Mouse (Mus musculus) heart, postnatal 10 days (tissue): ENCODE measurements around the gene Itpkb. TPM values are rescaled to one million over a fixed set of nuclear protein-coding genes. Genes with fewer than 3 reads are reported as not detected.
A peak's percentile ranks its signal among the peaks of the same experiment; 100 is the strongest.
"Not testable (repeated sequence)": the region's sequence is repeated elsewhere in the genome, so short reads cannot be mapped to it uniquely, and the experiment has no call there.

Source experiments
- DNase-seq, 2 experiments: peaks; one replicate each; pipeline ENCODE4 v3.0.0; 2021
- intact Hi-C: fragments of 180-260 bp; cut with DNase I; formaldehyde crosslinking; loops from one replicate; pipeline ENCODE4 v1.15.1; 2025
- total RNA-seq, 2 experiments: library from RNA; stranded (reverse); gene quantifications; 2 replicates each; pipeline ENCODE4 v1.2.3; 2021

Itpkb gene
- total RNA-seq, 2 experiments from 2014 or later: 81.4 to 93.6 TPM

DNA sequence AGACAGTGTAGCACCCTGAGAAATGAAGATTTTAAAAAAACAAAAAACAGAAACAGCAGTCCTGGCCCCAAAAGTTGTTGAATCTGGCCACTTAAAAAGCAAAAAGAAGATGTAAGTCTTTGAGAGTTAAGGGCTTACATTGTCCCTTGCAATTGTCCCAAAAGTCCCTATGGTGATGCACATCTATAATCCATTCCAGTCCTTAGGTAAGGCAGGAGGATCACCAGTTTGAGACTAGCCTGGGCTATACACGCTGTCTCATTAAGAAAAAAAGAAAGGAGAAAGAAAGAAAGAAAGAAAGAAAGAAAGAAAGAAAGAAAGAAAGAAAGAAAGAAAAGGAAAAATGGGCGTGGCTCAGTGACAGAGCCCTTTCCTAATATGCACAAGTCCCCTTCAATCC lies 34.4 kb downstream of the Itpkb start:
- DNase-seq: no peak
- intact Hi-C loops: loop anchor here (2.0 kb wide), 1 partner anchor 32 kb away; no protein-coding TSS in a partner anchor

DNA sequence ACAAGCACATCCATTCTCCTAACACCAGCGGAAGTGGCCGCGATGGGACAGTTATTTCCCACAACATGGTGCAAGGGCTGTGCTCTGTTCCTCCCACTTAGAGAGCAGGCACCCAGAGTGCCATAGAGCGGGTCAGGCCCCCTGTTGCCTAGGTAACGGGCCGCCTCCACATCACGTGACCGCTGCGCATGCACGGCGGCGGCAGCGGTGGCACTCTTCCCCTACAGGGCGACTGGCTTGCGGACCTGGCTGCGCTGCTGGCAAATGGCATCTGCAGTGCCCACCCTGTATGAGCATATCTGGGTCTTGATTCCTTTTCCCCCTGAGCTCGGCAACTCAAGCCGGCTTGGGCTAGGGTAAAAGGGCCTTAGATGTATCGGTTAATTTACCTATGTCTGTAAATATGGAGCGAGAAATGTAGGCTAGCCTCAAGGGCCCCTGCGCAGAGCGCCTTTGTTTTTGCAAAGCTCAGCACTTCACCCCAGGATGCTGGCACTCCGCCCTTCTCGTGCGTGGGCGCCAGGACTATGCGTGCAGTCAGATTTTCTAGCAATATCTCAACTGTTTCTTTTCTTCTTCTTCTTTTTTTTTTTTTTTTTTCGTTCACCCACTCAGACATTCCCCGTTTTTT lies 35.0 kb downstream of the Itpkb start:
- peak; percentile 93 to 94 for DNase-seq
- intact Hi-C loops: loop anchor here (2.0 kb wide), 1 partner anchor 32 kb away; no protein-coding TSS in a partner anchor

DNA sequence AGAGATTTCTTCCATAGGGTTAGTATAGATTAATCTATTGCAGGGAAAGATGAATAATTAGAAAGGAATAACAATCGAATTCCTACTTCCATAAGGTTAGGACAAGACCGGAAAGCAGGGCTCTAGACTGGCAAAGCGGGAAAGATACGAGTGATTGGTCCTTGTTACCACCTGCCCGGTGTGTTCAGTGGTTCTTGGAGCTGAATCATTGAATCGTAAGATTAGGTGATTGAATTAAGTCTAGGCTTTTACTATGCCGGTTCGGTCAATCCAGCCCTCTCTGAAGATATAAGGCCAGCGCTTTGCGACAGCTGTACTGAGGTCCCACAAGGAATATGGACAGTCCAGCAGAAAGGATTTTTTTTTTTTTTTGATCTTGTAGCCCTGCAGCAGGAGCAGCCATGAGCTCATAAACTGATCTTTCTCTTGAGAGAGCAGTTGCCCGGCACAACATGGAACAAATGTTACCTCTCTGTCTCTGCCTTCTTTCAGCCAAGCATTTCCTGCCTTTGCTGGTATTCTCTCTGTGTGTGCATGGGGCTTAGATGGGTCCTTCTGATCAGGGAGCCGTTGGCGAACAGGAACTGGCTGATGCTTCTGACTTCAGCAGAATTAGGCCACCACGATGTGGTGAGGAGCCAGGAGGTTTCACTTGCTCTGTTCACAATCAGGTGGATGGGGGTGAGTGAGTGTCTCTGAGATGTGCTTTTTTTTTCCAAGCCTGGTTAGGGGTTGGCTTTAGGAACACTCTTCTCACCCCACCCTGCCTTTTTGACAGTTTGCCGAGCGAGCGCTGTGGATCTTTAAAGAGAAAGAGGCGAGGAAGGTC lies 35.9 kb downstream of the Itpkb start:
- intact Hi-C loops: loop anchor here (2.0 kb wide), 1 partner anchor 33 kb away; no protein-coding TSS in a partner anchor
- no peak for DNase-seq

DNA sequence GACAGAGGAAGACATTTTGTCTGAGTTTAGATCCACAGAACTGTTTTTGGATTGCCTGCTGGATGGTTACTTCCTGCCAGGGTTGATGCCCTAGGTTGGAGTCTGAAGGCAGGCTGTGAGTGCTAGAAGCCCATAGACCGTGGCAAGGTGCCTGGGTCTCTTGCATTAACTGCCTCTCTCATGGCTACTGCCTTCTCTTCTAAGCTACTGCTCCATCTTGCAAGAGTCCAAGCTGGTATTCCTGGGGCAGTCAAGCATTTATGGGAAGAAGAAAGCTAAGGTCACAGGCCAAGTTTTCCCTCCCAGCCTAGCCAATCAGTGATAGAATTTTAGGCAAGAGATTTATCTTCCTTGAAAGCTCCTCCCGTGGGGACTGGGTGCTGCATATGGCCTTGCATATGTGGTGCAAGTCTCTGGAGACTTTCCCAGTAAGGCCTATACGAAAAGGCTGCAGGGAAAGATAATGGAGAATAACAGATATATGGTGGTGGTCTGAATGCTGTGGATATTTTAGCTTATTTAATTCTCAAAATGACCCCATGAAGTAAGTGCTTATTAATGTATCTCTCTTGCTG lies 36.8 kb downstream of the Itpkb start:
- intact Hi-C loops: no loop called here
- no peak for DNase-seq

DNA sequence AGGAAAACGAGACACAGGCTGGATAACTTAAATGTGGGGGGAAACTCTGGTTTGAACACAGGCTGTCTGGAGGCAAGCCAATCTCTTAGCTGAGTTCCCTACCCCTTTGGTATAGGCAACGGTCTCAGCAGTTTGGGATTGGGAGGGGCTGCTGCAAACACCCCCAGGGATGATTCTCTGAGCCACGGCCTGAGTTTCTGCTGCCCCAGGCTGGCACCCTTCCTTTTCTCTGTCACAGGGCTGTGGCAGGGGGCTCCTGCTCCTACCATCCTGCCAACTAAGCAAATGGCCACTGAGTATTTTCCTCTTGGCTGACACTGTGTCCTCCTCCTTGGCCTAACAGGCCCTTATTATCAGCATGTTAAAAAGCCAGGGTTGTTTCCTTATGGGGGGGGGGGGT lies 37.3 kb downstream of the Itpkb start:
- no peak for DNase-seq
- intact Hi-C loops: no loop called here

DNA sequence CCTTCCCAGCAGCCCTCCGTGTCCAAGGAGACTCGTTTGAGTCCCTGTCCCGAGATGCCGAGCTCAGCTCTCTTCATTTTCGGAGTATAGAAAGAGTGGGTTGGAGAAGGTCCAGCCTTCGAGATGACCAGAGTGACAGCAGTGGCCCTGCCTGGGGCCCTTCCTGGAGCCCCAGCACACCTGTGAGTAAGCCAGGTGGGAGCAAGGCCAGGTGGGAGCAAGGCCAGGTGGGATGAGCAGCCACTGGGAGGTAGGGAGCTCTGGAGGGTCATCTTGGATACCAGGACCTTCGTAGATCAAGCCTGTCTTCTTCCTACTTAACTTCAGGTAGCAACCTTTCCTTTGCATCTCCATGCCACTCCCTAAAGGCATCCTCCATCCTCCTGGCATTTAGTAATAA lies 37.8 kb downstream of the Itpkb start:
- DNase-seq: no peak
- intact Hi-C loops: no loop called here

DNA sequence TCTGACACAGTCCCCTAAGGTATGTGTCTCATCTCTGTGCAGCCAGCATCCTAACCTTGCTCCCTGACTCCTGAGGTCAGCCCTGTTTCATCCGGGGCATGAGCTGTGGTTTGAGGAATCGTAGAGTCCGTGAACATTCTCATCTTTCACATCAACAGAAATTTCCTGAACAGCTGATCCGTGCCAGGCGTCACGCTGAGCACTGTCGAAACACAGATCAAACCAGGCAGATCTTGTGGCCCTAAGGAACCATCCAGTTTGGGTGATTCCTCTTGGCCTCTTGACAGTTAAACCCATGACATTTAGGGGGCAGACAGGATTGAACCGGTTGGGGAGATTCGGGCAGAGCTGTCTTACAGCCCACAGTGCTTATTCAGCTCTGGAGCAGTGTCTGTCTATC lies 38.4 kb downstream of the Itpkb start:
- DNase-seq: no peak
- intact Hi-C loops: no loop called here

DNA sequence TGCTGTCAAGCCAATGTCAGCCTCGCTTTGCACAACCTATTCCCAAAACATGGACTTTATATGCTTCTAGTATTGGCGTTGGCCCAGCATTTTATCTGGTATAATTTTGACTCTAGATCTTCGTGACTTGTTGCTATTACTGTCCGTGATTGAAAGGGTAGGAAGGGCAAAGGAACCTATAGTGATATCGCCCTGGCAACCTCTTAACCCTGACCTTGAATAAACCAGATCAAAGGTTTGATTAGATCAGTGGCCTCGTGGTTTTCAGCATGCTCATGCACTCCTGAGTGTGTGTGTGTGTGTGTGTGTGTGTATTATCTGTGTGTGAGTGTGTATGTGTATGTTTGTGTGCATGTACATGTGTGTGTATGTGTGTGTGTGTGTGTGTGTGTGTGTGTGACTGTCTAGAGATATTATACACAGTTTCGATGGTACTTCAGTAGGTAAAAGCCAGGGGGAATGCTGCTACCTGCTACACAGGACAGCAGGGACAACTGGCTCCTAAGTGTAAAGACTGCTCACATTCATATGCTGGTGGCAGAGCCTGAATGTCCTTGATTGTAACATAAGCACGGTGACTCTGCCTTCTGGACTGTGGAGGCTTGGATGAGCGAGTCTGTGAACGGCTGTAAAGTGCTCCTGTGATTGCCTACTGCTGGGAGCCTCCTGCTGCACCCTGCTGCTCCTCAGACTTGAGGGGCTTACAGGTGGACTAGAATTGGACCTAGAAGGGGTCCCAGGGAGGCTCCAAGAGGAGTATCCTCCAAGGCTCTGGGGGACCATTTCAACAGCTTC lies 40.8 kb downstream of the Itpkb start:
- intact Hi-C loops: no loop called here
- no peak for DNase-seq

DNA sequence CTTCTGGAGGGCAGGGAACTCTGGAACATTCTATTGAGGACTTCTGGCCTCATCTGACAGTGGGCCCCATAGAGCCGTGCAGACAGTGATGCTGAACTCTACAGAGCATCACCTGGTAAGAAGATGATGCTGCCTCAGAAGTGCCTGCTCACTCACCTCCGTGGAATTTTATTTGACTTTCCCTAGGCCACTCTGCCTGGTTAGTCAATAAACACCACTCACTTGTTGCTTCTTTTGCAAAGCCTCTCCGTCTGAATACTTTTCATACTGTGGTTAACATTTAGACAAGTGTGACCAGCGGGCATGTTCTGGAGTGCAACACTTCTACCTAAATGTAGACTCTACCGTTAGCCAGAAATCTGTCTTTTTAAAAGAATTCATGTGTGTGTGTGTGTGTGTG lies 42.0 kb downstream of the Itpkb start:
- DNase-seq, intact Hi-C loops: not testable (repeated sequence)

DNA sequence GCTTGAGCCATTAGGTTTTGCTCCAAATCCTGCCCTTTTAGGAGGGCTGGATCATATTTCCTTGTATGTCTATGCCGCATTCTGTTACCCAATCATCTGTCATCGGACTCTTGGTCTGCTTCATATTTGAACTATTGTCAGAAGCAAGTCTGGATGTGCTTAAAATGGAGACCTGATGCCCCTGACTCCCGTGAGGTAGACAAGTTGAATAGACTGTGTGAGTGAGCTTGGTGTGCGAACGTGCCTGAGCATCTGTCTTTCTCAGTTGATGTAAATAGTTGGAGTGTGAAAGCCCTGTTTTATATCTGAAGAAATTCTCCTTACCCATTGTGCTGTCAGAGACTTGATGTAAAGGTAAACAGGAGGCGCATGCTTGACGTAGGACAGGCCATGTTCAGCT lies 46.3 kb downstream of the Itpkb start:
- intact Hi-C loops: no loop called here
- DNase-seq: no peak

DNA sequence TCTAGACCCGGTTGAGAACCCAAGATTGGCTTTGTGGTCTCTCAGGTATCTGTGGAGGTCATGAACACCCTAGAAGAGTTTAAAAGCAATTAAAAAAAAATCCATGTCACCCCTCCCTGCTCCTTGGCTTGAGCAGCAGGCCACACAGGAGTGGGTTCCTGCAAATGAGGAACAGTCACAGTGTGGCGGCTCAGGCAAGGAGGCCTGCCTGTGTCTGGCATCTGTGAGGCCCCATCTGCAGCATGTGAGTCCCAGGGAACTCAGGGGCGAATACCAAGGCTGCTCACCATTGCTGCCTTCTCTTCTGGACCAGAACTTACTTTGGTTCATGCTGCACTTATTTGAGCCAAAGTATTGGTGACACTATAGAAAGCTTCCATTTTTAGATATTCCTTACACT lies 49.3 kb downstream of the Itpkb start:
- no peak for DNase-seq
- intact Hi-C loops: no loop called here

DNA sequence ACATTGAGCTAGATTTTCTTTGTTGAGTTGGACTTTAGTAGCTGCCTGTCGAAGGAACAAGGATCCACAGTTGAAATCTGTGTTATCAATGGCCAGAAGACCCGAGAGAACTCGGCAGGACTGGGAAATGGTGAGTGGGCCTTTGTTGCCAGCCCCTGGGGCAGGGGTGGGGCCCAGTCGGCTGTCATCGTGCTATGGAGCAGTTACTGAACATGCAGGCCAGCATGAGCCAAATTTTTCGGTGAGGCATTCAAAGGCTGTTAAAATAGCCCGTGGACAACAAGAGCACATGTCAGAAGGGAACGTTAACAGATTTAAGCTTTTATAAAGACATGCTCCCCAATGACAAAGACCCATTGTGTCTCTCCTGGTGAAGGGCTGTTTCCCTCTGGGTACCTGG lies 52.1 kb downstream of the Itpkb start:
- peak in 1 of 2 experiments; percentile 58 for DNase-seq
- intact Hi-C loops: no loop called here

DNA sequence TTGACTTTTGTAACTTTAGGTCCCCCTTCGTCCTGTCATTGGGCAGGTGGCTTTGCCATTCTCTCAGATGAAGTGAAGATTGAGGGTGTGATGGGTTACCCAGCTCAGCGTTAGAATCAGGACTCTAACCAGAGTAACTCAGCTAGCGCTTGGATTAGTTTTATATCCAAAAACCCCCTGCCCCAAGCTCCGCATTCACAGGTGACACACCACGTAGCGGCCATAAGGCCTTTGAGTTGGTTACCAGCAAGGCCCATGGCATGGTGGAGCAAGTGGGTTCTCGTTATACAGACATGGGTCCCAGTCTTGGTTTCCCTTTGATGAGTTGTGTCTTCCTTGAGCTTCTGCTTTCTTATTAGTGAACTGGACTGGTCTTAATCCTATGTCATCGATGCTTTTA lies 53.6 kb downstream of the Itpkb start:
- no peak for DNase-seq
- intact Hi-C loops: no loop called here

DNA sequence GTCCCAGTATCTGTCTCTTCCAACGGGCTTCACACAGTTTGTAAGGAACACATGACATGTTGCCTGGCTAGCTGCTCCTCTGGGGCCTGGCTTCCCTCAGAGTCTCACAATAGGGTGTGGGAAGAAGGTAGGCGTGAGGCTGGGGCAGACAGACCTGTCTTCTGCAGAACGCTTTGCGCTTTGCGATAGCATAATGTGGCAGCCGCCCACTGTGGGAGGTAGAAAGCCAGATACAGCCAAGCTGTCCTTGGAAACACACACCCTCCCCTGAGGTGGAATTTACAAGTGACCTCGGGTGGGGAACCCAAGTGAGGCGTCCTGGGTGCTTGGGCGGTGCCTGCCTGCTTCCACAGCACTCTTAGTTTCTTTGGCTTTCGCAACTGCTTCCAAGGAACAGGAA lies 54.2 kb downstream of the Itpkb start:
- DNase-seq: no peak
- intact Hi-C loops: no loop called here

DNA sequence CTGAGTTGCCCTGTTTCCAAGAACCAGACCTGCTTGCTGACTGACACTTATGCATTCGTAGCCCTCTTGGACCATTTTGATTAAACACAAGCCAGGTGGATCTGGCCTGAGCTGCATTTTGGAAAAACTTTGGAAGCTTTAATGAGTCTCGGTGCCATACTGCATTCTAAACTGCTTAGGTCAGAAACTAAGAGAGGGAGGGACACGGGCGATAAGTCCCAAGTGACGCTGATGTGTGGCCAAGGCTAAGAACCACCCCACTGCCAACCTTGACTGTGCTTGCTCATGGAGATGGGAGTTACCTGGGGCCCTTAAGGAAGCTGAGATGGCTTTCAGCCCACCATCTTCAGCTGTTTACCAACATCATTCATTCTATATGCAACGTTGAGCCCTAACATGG lies 55.0 kb downstream of the Itpkb start:
- peak in 1 of 2 experiments; percentile 49 for DNase-seq
- intact Hi-C loops: loop anchor here (5.0 kb wide), 1 partner anchor 53 kb away; the partner anchor contains the start of gene Itpkb

DNA sequence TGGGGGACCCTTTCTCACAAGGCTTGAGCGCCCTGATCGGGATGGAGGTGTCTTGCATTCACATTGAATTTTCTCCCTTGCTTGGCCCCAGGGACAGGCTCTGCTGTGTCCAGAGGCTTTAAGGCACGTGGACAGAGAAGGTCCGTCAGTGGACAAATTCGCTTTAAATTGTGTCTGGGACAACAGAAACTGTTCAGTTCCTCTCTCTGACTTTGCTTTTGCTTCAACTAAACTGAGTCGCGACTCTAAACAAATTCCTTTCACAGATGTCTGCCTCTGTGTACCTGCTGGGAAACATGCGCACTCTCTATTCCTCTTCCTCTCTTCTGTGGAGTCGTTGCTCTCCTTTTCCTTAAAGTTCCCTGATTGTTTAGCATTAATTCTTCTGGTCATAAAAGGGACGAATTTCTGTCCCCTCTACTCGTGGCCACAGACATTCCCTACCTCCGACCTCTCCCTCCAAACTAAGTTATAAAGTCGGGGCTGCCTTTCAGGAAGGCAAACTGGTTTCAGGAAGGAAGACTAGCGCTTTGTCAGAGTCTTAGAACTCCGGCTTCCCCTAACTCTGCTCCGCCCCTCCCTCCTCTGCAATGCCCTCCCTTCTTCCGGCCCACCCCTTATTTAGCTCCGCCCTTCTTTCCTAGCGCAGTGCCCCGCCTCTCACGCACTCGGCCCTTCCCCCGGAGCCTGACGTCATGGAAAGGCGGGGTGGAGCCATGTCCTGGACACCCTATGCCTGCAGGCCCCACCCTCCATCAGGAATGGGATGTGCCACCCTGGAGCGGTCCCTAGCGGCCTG lies 56.9 kb downstream of the Itpkb start:
- DNase-seq: peak; percentile 99
- intact Hi-C loops: loop anchor here (5.0 kb wide), 1 partner anchor 55 kb away; the partner anchor contains the start of gene Itpkb

DNA sequence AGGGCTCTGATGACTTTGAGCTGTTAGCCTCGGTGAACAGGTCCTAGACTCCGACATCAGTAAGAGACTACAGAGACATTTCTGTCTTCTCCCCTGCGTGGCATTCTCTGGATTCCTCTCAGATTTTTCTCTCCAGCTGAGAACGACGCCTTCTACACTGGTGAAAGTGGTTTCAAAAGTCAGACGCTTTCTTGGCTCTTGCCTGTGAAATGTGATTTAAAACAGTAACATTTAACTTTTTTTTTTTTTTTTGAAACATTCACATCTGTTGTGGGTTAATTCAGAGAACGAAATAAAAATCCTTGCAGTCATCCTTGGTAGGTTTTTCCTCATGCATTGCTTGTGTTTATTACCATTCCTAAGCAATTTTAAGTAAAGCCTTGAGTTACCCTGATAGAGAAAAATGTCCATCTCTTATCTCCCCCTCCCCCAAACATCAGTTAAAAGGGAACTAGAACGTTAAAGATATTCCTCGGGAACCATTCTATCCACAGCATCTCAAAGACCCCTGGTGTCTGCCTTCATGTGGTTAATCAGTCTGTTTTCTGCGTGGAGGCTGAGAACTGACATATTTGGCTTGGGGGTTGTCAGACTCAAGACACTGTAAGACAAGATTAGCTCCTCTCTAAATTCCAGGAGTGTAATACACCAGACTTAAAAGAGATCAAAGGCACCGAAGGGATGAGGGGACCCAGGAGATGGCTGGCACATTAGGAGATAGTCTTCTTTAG lies 57.6 kb downstream of the Itpkb start:
- no peak for DNase-seq
- intact Hi-C loops: loop anchor here (5.0 kb wide), 1 partner anchor 56 kb away; the partner anchor contains the start of gene Itpkb

DNA sequence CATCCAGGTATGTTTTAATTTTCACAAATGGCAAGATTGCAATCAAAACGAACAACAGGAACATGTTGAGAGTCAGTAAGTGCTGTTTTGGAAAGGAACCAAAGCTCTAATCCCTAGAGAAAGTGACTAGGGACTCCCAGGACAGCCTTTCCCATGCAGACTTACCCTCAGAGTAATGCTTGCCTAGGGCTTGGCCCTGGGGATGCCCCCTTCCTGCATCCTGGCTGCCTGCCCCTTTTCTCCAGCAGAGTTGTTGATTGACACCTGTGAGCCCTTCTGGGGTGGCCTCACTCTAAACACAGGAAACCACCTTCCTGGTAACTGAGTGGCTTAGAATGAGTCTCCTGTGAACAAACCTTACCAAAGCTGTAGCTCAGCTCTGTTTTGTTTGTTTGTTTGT lies 58.2 kb downstream of the Itpkb start:
- intact Hi-C loops: loop anchor here (5.0 kb wide), 1 partner anchor 56 kb away; the partner anchor contains the start of gene Itpkb

DNA sequence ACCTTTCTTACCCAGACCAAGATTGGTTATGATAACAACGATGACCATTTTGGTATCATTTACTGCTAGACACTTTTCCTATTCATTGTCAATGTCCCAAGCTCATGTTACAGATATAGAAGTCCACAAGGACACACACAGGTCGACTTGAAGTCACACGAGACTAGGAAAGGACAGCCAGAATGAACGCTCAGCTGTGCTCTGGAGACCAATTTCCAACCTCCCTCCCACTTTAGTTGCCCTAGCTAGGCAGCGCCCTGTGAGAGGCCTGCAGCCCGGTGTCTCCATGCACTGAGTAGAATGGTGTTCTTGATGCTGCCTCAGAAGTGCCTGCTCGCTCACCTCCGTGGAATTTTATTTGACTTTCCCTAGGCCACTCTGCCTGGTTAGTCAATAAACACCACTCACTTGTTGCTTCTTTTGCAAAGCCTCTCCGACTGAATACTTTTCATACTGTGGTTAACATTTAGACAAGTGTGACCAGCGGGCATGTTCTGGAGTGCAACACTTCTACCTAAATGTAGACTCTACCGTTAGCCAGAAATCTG lies 59.0 kb downstream of the Itpkb start:
- intact Hi-C loops: loop anchor here (5.0 kb wide), 1 partner anchor 57 kb away; the partner anchor contains the start of gene Itpkb
- not testable (repeated sequence) for DNase-seq

More for the DNA sequence above, 58.2 kb downstream of the Itpkb start:
- peak in 1 of 2 experiments; percentile 54 for DNase-seq
